Mouse (Mus musculus) cerebellum, adult 2 months (tissue): ENCODE results near the gene Mettl7a2. TPM values are rescaled to one million over a fixed set of nuclear protein-coding genes. Genes with fewer than 3 reads are reported as not detected.
"Not testable (repeated sequence)": the region's sequence is repeated elsewhere in the genome, so short reads cannot be mapped to it uniquely, and the experiment has no call there.

Experiments used
- DNase-seq, 2 experiments: peaks; one replicate each; pipeline ENCODE4 v3.0.0; 2021
- H3K27ac ChIP-seq: fragments of 200-500 bp; 2 replicates; pipeline ENCODE4 v1.5.1; 2012; ENCODE audit warnings: low read length, control low read depth, inconsistent platforms; ENCODE audit not compliant: insufficient read depth
- H3K27me3 ChIP-seq: fragments of 200-500 bp; 2 replicates; pipeline ENCODE4 v1.6.1; 2012; ENCODE audit warnings: inconsistent platforms, mild to moderate bottlenecking, low read length, moderate library complexity; ENCODE audit not compliant: control insufficient read depth, insufficient read depth
- H3K4me1 ChIP-seq: fragments of 200-500 bp; 2 replicates; pipeline ENCODE4 v1.6.1; 2011; ENCODE audit warnings: low read length; ENCODE audit not compliant: control insufficient read depth, insufficient read depth
- H3K4me3 ChIP-seq: fragments of 200-500 bp; replicated peaks from 2 replicates; pipeline ENCODE3; 2011; ENCODE audit warnings: mild to moderate bottlenecking, low read depth, low read length, control low read depth; ENCODE audit not compliant: insufficient read depth
- CTCF ChIP-seq: fragments of 200-500 bp; IDR thresholded peaks from 2 replicates; pipeline ENCODE4 v1.5.1; 2011; ENCODE audit warnings: low read depth, mild to moderate bottlenecking, control low read depth, low read length, moderate library complexity, borderline replicate concordance; ENCODE audit not compliant: insufficient read depth
- POLR2A ChIP-seq: fragments of 200-500 bp; IDR thresholded peaks from 2 replicates; pipeline ENCODE4 v1.6.1; 2011; ENCODE audit warnings: low read length, control low read depth, borderline replicate concordance; ENCODE audit not compliant: insufficient read depth
- WGBS: fragments of 180-500 bp; shearing (Covaris S2); methylation state at CpG from one replicate; pipeline ENCODE4 v1.1.7; 2018; 5-methylcytosine and 5-hydroxymethylcytosine counted together
- polyA plus RNA-seq: library from polyadenylated mRNA; depleted of rRNA; stranded (reverse); fragments of >200 nt; gene quantifications from 2 replicates; pipeline ENCODE4 v1.2.3, GENCODE M21; 2012

The Mettl7a2 gene
- polyA plus RNA-seq, 1 experiment = not detected

DNA sequence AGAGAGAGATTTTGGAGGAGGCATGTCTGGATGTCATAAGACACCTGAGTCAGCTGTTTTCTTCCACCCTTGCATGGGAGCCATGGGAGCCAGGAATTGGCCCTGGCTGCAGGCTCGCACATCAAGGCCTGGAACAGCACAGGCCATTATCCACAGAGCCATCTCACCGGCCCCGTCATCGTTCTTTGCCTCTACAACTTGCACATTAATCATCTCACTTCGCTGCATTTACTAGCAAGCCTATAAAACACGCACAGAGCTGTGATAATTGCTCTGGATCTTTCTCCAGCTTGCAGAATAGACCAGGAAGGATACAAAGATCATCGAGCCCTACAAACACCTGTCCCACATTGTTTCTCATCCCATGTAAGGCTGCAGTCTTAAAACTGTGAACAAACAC lies 22.3 kb upstream of the Mettl7a2 start:
- Histone ChIP-seq H3K27me3 (no peaks in the 10 kb centered on the region), H3K4me1 (no peaks in the 10 kb centered on the region), H3K4me3 (no peak overlapping the region), H3K27ac (no peak overlapping the region)
- DNase-seq = no peak
- TF ChIP-seq CTCF = no peak
- no peak for TF ChIP-seq POLR2A
- 83% methylated on average over 7 of the region's 7 CpGs for WGBS

DNA sequence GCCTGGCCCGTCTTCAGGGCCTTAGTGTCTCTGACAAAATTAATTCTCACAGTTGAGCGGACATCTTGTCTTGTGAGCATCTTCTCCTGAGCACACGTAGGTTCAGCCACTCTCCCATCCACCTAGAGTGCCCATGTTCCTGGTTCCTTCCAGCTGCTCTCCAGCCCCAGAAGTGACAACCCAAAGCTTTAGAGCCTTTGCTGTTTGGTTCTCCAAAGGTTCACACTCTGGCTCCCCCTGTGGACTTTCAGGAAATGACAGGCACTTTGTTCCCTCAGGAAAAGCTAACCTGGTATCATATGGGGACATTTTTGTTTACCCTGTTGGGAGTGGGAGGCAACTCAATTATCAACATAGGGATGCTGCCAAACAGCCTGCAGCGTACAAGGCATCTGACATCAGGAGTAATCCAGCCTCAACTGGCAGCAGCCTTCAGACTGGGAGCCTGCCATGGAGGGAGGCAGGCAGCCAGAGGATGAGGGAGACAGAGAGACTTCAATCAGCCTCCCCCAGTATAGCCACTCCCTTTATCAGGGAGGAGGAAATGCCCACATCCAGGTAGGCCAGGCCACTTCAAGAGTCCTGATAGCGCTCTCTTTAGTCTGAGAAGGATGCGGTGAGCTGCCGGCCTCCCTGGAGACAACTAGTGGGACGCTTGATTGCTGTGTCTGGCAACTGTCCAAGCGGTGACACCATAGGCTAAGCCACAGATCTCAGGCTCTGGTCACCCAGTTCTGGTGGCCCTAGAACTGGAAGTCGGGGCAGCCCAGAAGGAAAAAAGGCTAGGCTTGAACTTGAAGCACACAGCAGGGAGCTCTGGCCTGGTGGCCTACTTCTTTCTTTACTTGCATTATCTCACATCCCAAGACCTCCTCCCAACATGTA lies 20.7 kb upstream of the Mettl7a2 start:
- not testable (repeated sequence) for H3K4me1 ChIP-seq, H3K27ac ChIP-seq, H3K27me3 ChIP-seq, H3K4me3 ChIP-seq
- 39% methylated on average over 3 of the region's 10 CpGs for WGBS
- peak in 1 of 2 experiments; percentile 12 for DNase-seq

- Histone ChIP-seq H3K27ac (no peak within 1 kb of the TSS), H3K27me3 (no peaks in the 10 kb centered on the region), H3K4me3 (no peak within 1 kb of the TSS), H3K4me1 (no peaks in the 10 kb centered on the region)
- TF ChIP-seq CTCF (no peak), POLR2A (no peak)
- DNase-seq = no peak
- WGBS = 21% methylated on average over 10 of the region's 10 CpGs
Measured at GRCm38 (mm10) chr15:100334629-100335028, 18.4 kb upstream of the Mettl7a2 start, which contains the start of gene Mettl7a3. Gene Mettl7a3, plus strand, starts transcription at chr15:100334929.

GRCm38 (mm10) chr15:100337328-100337727 lies 15.7 kb upstream of the Mettl7a2 start:
- not testable (repeated sequence) for H3K27me3 ChIP-seq, H3K27ac ChIP-seq, DNase-seq, H3K4me1 ChIP-seq, H3K4me3 ChIP-seq

GRCm38 (mm10) chr15:100337847-100338246 lies 15.2 kb upstream of the Mettl7a2 start:
- 42% methylated on average over 10 of the region's 10 CpGs for WGBS
- TF ChIP-seq CTCF = 0 out of 2 replicates have a peak, but pooled peaks have one; percentile 32
- not testable (repeated sequence) for H3K27ac ChIP-seq, H3K27me3 ChIP-seq, H3K4me3 ChIP-seq, H3K4me1 ChIP-seq
- peak; percentile 61 to 65 for DNase-seq

DNA sequence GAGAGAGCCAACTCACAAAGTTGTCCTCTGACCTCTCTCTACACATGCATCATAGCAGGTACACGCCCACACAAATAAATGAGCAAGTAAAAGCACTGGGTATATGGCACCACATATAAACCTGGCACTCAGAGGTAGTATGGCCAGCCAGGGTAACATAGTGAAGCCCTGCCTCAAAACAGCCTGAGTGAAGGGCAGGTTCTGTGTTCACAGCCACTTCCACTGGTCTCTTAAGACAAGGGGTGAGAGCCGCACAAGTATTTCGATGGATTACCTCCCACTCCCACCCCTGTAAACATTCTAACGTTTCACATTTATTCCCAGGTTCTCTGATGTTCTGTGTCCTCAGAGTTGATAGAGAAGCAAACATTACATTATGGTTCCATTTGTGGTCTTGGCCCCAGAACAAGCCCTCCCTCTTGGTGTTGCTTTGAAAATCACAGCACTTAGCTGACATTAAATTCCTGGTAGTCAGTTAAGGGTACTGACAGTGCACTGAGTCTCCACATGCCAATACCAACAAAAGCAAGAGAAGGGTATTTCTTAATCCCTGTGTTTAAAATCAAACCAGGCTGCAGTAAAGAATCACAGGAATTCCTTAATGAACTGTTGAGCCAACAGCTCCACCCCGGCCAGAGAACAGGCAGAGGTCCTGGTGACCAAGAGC lies 11.6 kb upstream of the Mettl7a2 start:
- not testable (repeated sequence) for DNase-seq, H3K4me3 ChIP-seq, H3K27ac ChIP-seq, H3K4me1 ChIP-seq, H3K27me3 ChIP-seq
- 86% methylated on average over 5 of the region's 5 CpGs for WGBS

GRCm38 (mm10) chr15:100345484-100345883 lies 7.5 kb upstream of the Mettl7a2 start:
- no peak for TF ChIP-seq POLR2A
- no peak for TF ChIP-seq CTCF
- H3K4me1 ChIP-seq = no peaks in the 10 kb centered on the region
- H3K27ac ChIP-seq = no peak overlapping the region
- no peak overlapping the region for H3K4me3 ChIP-seq
- H3K27me3 ChIP-seq = no peaks in the 10 kb centered on the region
- no peak for DNase-seq

GRCm38 (mm10) chr15:100346761-100347160 lies 6.2 kb upstream of the Mettl7a2 start:
- no peak for DNase-seq
- Histone ChIP-seq H3K4me1 (no peaks in the 10 kb centered on the region), H3K27me3 (no peaks in the 10 kb centered on the region), H3K27ac (no peak overlapping the region), H3K4me3 (no peak overlapping the region)
- 49% methylated on average over 14 of the region's 14 CpGs for WGBS
- TF ChIP-seq POLR2A (no peak), CTCF (no peak)
